Mouse (Mus musculus) small intestine, adult 2 months (tissue): Measurements from ENCODE around the gene Ppp1r11.

Source experiments
- CTCF ChIP-seq: fragments of 200-500 bp; IDR thresholded peaks from 2 replicates; pipeline ENCODE4 v1.5.1; 2012; ENCODE audit warnings: low read depth, mild to moderate bottlenecking, control low read depth, inconsistent platforms, low read length, moderate library complexity, mixed read lengths; ENCODE audit not compliant: insufficient replicate concordance, insufficient read length; ENCODE audit errors: extremely low read depth
- POLR2A ChIP-seq: fragments of 200-500 bp; IDR thresholded peaks from 2 replicates; pipeline ENCODE4 v1.6.1; 2012; ENCODE audit warnings: low read depth, mild to moderate bottlenecking, control low read depth, inconsistent platforms, low read length, moderate library complexity

DNA sequence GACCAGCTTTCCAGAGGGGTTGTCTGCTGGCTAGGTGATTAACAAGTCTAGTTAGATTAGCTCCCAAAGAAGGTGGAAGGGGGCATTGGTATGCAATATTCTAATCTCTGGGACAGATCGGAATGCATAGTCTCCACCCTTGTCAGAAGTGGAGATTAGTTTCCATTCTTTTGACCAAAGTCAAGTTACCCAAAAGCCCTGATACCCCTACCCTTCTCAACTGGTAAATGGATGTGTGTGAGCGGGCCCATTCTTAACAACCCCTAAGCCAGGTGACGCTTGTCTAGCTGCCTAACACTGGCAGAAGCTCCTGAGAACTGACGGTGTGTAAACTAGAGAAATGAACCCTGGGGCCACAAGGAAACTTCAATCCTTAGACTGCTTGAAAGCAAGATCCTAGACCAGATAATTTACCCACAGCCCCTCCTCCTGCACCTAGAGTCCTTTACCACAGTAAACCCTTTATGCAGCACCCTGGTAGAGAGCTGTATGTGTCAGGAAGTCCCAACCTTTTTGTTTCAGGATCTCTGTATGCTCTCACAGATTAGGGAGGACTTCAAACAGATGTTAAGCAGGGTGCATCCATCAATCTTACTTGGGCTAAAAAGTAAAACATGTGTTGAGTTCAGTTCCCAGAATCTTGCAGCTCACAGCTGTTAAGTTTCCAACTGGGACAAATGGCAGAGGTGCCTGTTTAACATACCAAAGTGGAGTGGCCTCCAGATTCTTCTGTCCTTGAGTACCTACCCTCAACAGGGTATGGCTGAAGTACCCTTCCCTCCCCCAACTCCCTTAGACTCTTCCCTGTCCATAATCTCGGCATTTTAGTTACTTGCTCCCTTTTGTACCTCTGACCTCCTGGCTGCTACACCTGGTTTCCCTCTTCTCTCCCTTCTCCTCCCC is 31.0 kb upstream of the Ppp1r11 start:
- no peak for TF ChIP-seq POLR2A
- no peak for TF ChIP-seq CTCF
